Mouse (Mus musculus) embryo, embryonic 11 days (tissue): ENCODE results near the gene Cfh.
A peak's percentile ranks its signal among the peaks of the same experiment; 100 is the strongest.
"Not testable (repeated sequence)": the region's sequence is repeated elsewhere in the genome, so short reads cannot be mapped to it uniquely, and the experiment has no call there.

ENCODE experiments used
- DNase-seq: peaks from one replicate; pipeline ENCODE4 v3.0.0-alpha.2; 2015

Gene Cfh

GRCm38 (mm10) chr1:140183664-140184063 lies at the start of gene Cfh:
TSS of gene Cfh (minus strand) at chr1:140183764.
- DNase-seq: not testable (repeated sequence)

GRCm38 (mm10) chr1:140226673-140227072 lies 43.1 kb upstream of the Cfh start:
- no peak for DNase-seq

GRCm38 (mm10) chr1:140225221-140225620 lies 41.7 kb upstream of the Cfh start:
- no peak for DNase-seq

- DNase-seq: no peak
These were observed 21.8 kb upstream of the Cfh start for GRCm38 (mm10) chr1:140205329-140205728.

- not testable (repeated sequence) for DNase-seq
These were observed 4.9 kb upstream of the Cfh start for GRCm38 (mm10) chr1:140188500-140188899.

GRCm38 (mm10) chr1:140183208-140183607 lies 356 bp downstream of the Cfh start:
- peak; percentile 2 for DNase-seq

- no peak for DNase-seq
These were observed 3.4 kb downstream of the Cfh start for GRCm38 (mm10) chr1:140180125-140180524.

- DNase-seq: no peak
These were observed 8.1 kb downstream of the Cfh start for GRCm38 (mm10) chr1:140175442-140175841.

GRCm38 (mm10) chr1:140171581-140172154 lies 11.9 kb downstream of the Cfh start:
- peak; percentile 28 for DNase-seq

GRCm38 (mm10) chr1:140158970-140159369 lies 24.6 kb downstream of the Cfh start:
- DNase-seq: no peak

- DNase-seq: no peak
These were observed 114.1 kb downstream of the Cfh start for GRCm38 (mm10) chr1:140069471-140069870.
